Mouse (Mus musculus): ENCODE measurements around the gene Arpin. TPM values are rescaled to one million over a fixed set of nuclear protein-coding genes. Genes with fewer than 3 reads are reported as not detected.

Arpin gene
- polyA plus RNA-seq (2015; fragmentation: Nextera tagmentation; extraction: Ambion mirVana) = 10.0 and 11.3 TPM in 2 replicates

GRCm38 (mm10) chr7:79934862-79935510, at the start of gene Arpin:
TSS of gene Arpin (minus strand) at chr7:79935359.
- no peak for DNase-seq (ENCODE audit: low spot score)

GRCm38 (mm10) chr7:79975316-79975715, 40.2 kb upstream of the Arpin start:
- no peak for DNase-seq (ENCODE audit: low spot score)

DNA sequence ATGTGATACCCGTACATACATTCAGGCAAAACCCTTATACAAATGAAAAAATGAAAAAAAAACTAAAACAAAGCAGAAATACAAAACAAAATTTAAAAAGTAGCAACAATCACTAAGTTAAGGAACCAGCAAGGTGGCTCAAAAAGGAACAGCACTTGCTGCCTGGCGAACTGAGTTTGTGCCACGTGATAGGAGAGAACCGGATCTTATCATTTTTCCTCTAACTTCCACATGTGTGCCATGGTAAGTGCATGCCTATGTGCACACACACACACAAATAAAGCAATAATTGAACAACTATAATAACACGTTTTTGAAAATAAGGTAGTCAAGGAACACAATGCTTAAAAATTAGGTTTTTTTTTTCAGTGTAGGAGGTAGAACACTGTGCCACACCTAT, 37.0 kb upstream of the Arpin start:
- no peak for DNase-seq (ENCODE audit: low spot score)

- DNase-seq (ENCODE audit: low spot score) = no peak
Observed at GRCm38 (mm10) chr7:79970336-79970735, 35.2 kb upstream of the Arpin start.

DNA sequence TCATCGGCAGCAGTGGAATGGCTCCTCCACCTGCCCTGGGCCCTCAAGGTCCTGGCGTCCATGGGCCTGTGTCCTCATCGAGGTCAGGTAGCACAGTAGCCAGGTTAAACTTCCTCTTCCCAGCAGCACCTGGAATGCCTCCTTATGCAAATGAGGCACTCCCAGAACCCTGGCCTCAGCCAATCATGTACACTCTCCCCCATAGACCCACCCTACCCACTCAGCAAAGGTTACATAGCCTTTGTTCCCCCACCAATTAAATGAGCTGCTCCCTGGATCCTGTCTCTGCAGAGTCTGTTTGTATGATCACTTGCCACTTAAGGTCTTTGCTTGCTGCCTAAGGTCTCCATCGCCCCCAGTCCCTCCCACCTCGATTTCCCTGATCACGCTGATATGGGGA, 33.2 kb upstream of the Arpin start:
- DNase-seq (ENCODE audit: low spot score) = no peak

- no peak for DNase-seq (ENCODE audit: low spot score)
Observed at GRCm38 (mm10) chr7:79961600-79961999, 26.4 kb upstream of the Arpin start.

DNA sequence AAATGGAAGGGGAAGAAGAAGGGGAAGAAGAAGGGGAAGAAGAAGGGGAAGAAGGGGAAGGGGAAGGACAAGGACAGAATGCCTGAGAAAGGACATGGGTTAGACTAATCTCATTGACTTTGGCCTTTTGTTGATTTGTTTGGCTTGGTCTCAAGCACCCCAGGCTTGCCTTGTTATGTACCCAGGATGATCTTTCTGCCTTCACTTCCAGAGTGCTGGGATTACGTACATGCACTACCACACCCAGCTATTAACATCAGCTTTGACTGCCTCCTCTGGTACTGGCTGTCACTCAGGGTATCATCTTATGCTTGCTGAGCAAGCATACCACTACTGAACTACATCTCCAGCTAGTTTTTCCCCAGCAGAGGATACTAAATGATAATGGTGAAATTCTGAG, 21.0 kb upstream of the Arpin start:
- DNase-seq (ENCODE audit: low spot score) = no peak

DNA sequence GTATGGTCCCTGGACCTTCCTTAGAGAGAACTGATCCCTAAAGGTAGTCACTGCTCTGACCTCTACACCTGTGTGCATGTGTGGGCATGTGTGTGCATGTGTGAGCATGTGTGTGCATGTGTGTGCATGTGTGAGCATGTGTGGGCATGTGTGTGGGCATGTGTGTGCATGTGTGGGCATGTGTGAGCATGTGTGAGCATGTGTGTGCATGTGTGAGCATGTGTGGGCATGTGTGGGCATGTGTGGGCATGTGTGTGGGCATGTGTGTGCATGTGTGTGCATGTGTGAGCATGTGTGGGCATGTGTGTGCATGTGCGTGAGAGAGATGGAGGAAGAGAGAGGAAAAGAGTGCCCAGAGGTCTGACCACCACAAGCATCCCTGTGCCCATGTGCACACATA, 19.7 kb upstream of the Arpin start:
- no peak for DNase-seq (ENCODE audit: low spot score)

DNA sequence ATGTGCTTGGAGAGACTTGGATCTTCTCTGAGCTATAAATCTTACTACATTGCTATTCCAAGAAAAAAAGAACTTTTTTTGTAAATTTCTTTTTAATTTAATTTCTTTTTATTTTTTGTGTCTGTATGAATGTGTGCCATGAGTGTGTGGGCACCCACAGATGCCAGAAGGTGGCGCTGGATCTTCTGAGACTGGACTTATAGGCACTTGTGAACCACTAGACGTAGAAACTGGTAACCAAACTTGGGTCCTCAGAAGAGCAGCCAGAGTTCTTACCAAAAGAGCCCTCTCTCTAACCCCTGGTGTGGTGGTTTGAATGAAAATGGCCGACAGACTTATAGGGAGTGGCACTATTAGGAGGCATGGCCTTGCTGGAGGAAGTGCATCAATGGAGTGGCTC, 15.9 kb upstream of the Arpin start:
- DNase-seq (ENCODE audit: low spot score) = no peak

DNA sequence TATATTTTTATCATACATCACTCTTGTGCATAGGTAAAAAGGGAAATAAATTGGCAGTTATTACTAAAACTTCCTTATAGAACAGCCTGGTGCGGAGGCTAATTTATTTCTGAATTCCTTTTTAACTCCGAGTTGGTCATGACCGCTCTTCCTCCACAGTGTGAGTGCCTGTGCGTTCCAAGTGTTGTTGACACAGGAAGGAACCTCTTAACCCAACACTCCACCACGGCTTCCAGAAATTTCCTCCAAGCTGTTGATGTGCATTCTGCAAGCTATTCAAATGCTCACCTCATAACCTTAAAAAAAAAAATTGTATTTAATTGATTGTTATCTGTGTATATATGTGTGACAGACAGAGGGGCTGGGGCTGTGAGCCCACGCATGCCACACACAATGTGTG, 15.1 kb upstream of the Arpin start:
- no peak for DNase-seq (ENCODE audit: low spot score)

- no peak for DNase-seq (ENCODE audit: low spot score)
Observed at GRCm38 (mm10) chr7:79935511-79936205, 499 bp upstream of the Arpin start.

DNA sequence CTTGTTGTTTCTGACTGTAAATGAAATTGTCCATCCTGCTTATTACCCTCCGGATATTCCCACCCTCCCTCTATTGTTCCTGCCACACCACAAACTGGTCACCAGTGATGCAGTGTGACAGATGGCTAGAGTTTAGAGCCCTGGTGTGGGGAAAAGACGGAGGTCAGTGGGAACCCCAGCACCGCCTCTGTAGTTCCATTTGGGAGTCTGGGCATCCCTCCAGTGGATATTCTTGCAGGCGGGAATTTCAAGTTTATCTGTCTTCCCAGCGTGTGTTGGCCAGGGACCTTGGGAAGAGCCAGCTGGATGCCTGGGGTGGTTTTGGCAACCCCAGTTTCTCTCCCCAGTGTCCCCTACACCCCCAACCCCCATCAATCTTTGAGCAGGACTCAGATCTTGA, 698 bp downstream of the Arpin start:
- no peak for DNase-seq (ENCODE audit: low spot score)

- no peak for DNase-seq (ENCODE audit: low spot score)
Observed at GRCm38 (mm10) chr7:79928516-79929052, 6.6 kb downstream of the Arpin start.

DNA sequence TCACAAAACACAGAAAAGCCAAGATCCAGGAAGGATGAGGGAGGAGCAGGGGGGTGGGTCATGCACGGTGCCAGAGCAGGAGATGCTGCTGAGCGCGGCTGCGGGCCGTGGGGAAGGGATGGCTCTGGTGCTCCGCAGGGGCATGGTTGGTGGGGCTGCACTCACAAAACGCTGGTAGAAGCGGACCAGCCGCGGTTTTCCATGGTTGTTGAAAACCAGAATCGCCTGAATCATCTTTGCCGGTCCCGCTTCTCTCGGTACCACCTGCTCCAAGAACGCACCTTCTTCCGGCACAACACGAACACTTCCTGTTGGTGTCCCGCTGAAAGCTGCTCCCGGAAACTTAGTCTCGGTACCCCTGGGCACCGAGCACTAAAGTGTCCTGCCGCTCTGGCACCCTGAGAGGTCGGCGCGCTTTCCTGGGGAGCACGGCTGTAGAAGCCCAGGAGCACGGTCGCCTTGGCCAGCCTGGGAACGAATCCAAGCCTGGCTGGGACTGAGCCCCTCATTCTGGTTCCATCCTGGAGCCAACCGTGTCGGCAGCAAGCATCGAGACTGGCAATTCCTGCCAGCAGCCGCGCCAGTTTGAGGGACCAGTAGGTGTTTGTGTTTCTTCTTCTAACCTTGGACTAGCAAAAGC, 14.7 kb downstream of the Arpin start, which contains the start of gene Ap3s2:
Ap3s2 (minus strand) TSS at position 306 of the 640 bp plus-strand sequence.
- DNase-seq (ENCODE audit: low spot score) = peak; percentile 90

DNA sequence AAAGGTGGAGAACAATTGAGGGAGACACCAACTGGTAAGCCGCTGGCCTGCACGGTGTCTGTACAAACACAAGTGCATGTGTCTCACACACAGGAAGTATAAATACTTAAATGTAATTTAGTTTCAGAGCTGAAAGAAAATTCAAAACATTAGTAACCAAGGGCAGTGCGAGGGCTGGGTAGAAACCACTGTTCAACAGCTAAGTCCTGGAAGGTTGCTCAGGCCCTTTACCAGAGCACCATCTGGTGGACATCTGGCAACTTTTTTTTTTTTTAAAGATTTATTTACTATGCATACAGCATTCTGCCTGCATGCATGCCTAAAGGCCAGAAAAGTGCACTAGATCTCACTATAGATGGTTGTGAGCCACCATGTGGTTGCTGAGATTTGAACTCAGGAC, 20.6 kb downstream of the Arpin start:
- peak; percentile 27 for DNase-seq (ENCODE audit: low spot score)

DNA sequence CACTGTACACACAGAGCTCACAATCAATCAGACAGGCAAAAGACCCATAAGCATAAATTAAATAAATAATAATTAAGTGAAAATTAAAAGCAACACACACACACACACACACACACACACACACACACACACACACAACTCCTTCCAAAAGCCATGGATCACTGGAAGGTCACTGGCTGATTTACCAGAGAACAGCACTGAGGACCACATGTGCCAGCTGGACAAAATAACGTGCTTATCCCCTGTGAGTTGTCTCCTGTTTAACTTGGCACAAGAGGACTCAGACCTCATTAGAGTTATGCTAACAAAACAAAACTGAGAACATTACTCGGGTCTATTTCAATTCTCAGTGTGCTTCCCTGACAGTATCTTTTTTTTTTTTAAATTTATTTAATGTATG, 27.8 kb downstream of the Arpin start:
- no peak for DNase-seq (ENCODE audit: low spot score)

DNA sequence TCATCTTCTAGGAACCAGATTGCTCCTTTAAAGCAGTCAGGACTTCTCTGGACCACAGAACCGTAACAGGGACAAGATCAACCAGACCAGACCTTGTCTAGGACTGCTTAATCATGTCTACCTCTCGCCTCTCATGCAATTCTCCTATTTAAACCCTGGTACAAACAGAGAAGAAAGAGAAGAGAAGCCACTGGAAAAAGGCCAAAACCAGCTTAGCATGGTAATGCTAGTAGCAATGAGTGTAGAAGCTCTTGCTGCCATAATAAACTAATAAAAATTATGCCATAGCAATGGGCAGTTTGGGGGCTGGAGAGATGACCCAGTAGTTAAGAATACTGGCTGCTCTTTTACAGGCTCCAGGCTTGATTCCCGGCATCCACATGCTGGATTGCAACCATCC, 28.2 kb downstream of the Arpin start:
- no peak for DNase-seq (ENCODE audit: low spot score)

- no peak for DNase-seq (ENCODE audit: low spot score)
Observed at GRCm38 (mm10) chr7:79905193-79905592, 30.0 kb downstream of the Arpin start.

DNA sequence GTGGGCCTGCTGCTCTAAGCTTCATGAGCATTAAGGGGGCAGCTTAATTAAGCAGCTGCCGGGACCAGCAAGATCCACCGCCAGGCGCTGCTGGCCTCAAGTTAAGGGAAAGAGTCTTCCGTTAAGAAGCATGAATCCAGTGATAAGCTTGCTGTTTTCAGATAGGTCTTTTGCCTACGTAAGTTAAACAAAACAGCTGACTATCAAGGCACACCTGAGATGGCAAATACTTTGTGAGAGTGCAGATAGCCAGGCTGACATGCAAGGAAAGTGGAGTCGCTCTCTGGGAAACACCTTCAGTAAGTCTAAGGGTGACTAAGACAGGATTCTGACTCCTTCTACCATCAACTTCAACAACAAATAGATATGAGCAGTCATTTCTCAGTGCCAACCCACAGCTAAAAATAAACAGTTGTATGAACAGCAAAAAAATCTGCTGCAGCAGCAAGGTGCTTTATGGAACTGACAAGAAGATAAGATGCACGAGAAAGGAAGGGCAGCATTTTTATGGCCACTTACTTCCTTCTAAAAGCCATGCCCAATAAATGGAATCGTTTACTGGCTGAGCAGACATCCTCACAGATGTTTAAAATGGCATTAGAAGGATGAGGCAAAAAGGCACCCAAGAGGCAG, 31.9 kb downstream of the Arpin start:
- no peak for DNase-seq (ENCODE audit: low spot score)

- DNase-seq (ENCODE audit: low spot score) = no peak
Observed at GRCm38 (mm10) chr7:79900753-79901152, 34.4 kb downstream of the Arpin start.

DNA sequence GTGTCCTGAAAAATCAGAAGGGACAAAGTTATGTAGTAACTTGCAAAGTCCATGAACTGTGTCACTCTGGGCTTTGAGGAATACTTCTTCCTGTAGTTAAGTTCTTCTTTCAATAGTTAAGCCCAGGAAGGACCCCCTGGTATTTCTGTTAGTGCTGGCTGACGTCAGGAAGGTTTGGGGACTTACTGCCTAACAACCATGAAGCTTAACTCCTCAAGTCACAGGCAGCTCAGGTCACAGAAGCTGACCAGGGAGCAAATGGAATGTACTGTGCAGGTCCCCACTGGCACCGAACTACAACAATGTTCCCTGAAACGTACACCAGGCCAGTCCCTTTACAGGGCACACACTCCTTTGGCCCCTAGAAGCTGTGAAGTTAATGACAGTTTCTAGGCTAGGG, 39.9 kb downstream of the Arpin start:
- DNase-seq (ENCODE audit: low spot score) = no peak

- DNase-seq (ENCODE audit: low spot score) = no peak
Observed at GRCm38 (mm10) chr7:79894790-79895189, 40.4 kb downstream of the Arpin start.

All from thymus, postnatal 0 days (tissue).